Mouse (Mus musculus): ENCODE measurements around the gene Ankrd17. TPM values are rescaled to one million over a fixed set of nuclear protein-coding genes. Genes with fewer than 3 reads are reported as not detected.

Ankrd17 gene
- polyA plus RNA-seq, 1 experiment, result 47.1 TPM

- Histone ChIP-seq H3K4me1 (replicated peaks; ENCODE audit: control insufficient read depth, insufficient read depth, low read length) (no peaks in the 10 kb centered on the region), H3K27ac (ENCODE audit: control insufficient read depth, insufficient read depth, low read length) (no peak overlapping the region), H3K4me3 (ENCODE audit: control insufficient read depth, insufficient read depth, low read length) (no peak overlapping the region), H3K27me3 (ENCODE audit: control insufficient read depth, insufficient read depth, low read length) (no peaks in the 10 kb centered on the region), H3K36me3 (ENCODE audit: control insufficient read depth, insufficient read depth, low read length) (peaks cover 87% of the 10 kb centered on the region)
- no peak for TF ChIP-seq POLR2A (IDR thresholded peaks at IDR 0.05; ENCODE audit: control insufficient read depth, extremely low read depth, insufficient read depth, low read length, poor library complexity)
- TF ChIP-seq CTCF (IDR thresholded peaks at IDR 0.05; ENCODE audit: borderline replicate concordance, control insufficient read depth, extremely low read depth, insufficient read depth, low read length, poor library complexity), result no peak
- over 99% methylated on average over 3 of the region's 3 CpGs for WGBS
- no peak for DNase-seq
These were observed 109.4 kb downstream of the Ankrd17 start for GRCm38 (mm10) chr5:90257023-90257422.

GRCm38 (mm10) chr5:90247503-90247902, 118.9 kb downstream of the Ankrd17 start:
- H3K36me3 ChIP-seq (ENCODE audit: control insufficient read depth, insufficient read depth, low read length), result peaks cover 65% of the 10 kb centered on the region
- H3K4me1 ChIP-seq (replicated peaks; ENCODE audit: control insufficient read depth, insufficient read depth, low read length), result no peaks in the 10 kb centered on the region
- TF ChIP-seq POLR2A (IDR thresholded peaks at IDR 0.05; ENCODE audit: control insufficient read depth, extremely low read depth, insufficient read depth, low read length, poor library complexity), result no peak
- no peak overlapping the region for H3K4me3 ChIP-seq (ENCODE audit: control insufficient read depth, insufficient read depth, low read length)
- no peak overlapping the region for H3K27ac ChIP-seq (ENCODE audit: control insufficient read depth, insufficient read depth, low read length)
- no peak for DNase-seq
- H3K27me3 ChIP-seq (ENCODE audit: control insufficient read depth, insufficient read depth, low read length), result no peaks in the 10 kb centered on the region

GRCm38 (mm10) chr5:90246987-90247386, 119.4 kb downstream of the Ankrd17 start:
- H3K4me3 ChIP-seq (ENCODE audit: control insufficient read depth, insufficient read depth, low read length), result no peak overlapping the region
- H3K27me3 ChIP-seq (ENCODE audit: control insufficient read depth, insufficient read depth, low read length), result no peaks in the 10 kb centered on the region
- TF ChIP-seq POLR2A (IDR thresholded peaks at IDR 0.05; ENCODE audit: control insufficient read depth, extremely low read depth, insufficient read depth, low read length, poor library complexity), result no peak
- TF ChIP-seq CTCF (IDR thresholded peaks at IDR 0.05; ENCODE audit: borderline replicate concordance, control insufficient read depth, extremely low read depth, insufficient read depth, low read length, poor library complexity), result no peak
- no peak for DNase-seq
- H3K27ac ChIP-seq (ENCODE audit: control insufficient read depth, insufficient read depth, low read length), result no peak overlapping the region
- H3K36me3 ChIP-seq (ENCODE audit: control insufficient read depth, insufficient read depth, low read length), result peaks cover 60% of the 10 kb centered on the region
- 88% methylated on average over 2 of the region's 2 CpGs for WGBS
- H3K4me1 ChIP-seq (replicated peaks; ENCODE audit: control insufficient read depth, insufficient read depth, low read length), result no peaks in the 10 kb centered on the region

GRCm38 (mm10) chr5:90246567-90246966, 119.8 kb downstream of the Ankrd17 start:
- TF ChIP-seq CTCF (IDR thresholded peaks at IDR 0.05; ENCODE audit: borderline replicate concordance, control insufficient read depth, extremely low read depth, insufficient read depth, low read length, poor library complexity) (no peak), POLR2A (IDR thresholded peaks at IDR 0.05; ENCODE audit: control insufficient read depth, extremely low read depth, insufficient read depth, low read length, poor library complexity) (no peak)
- H3K4me1 ChIP-seq (replicated peaks; ENCODE audit: control insufficient read depth, insufficient read depth, low read length), result no peaks in the 10 kb centered on the region
- no peaks in the 10 kb centered on the region for H3K27me3 ChIP-seq (ENCODE audit: control insufficient read depth, insufficient read depth, low read length)
- peaks cover 56% of the 10 kb centered on the region for H3K36me3 ChIP-seq (ENCODE audit: control insufficient read depth, insufficient read depth, low read length)
- DNase-seq, result no peak
- no peak overlapping the region for H3K4me3 ChIP-seq (ENCODE audit: control insufficient read depth, insufficient read depth, low read length)
- no peak overlapping the region for H3K27ac ChIP-seq (ENCODE audit: control insufficient read depth, insufficient read depth, low read length)
- WGBS, result 95% methylated on average over 4 of the region's 4 CpGs

DNA sequence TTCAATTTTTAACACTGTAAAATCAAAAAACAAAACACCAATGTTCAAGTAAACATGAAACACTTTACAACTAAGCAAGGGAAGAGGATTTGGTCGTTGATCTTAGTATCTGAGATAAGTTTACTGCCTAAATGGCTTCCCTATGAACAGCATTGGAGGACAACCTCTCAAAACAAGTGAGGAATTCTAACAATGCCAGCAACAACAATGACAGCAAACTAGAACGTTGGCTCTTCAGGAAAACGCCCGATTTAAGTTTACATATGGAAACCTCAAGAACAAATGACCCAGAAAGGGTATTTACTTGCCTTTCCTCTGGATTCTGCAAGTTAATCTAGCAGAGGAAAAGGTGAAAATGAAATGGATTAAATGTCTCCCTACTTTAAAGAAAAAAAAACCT, 121.0 kb downstream of the Ankrd17 start:
- WGBS, result 91% methylated on average over 4 of the region's 4 CpGs
- Histone ChIP-seq H3K36me3 (ENCODE audit: control insufficient read depth, insufficient read depth, low read length) (peaks cover 51% of the 10 kb centered on the region), H3K4me1 (replicated peaks; ENCODE audit: control insufficient read depth, insufficient read depth, low read length) (no peaks in the 10 kb centered on the region), H3K27ac (ENCODE audit: control insufficient read depth, insufficient read depth, low read length) (no peak overlapping the region), H3K27me3 (ENCODE audit: control insufficient read depth, insufficient read depth, low read length) (no peaks in the 10 kb centered on the region), H3K4me3 (ENCODE audit: control insufficient read depth, insufficient read depth, low read length) (no peak overlapping the region)
- TF ChIP-seq POLR2A (IDR thresholded peaks at IDR 0.05; ENCODE audit: control insufficient read depth, extremely low read depth, insufficient read depth, low read length, poor library complexity) (no peak), CTCF (IDR thresholded peaks at IDR 0.05; ENCODE audit: borderline replicate concordance, control insufficient read depth, extremely low read depth, insufficient read depth, low read length, poor library complexity) (no peak)
- no peak for DNase-seq

GRCm38 (mm10) chr5:90235217-90235616, 131.2 kb downstream of the Ankrd17 start:
- Histone ChIP-seq H3K36me3 (ENCODE audit: control insufficient read depth, insufficient read depth, low read length) (peaks cover 76% of the 10 kb centered on the region), H3K4me1 (replicated peaks; ENCODE audit: control insufficient read depth, insufficient read depth, low read length) (no peaks in the 10 kb centered on the region)
- 94% methylated on average over 8 of the region's 8 CpGs for WGBS

GRCm38 (mm10) chr5:90233305-90233704, 133.1 kb downstream of the Ankrd17 start:
- Histone ChIP-seq H3K27me3 (ENCODE audit: control insufficient read depth, insufficient read depth, low read length) (no peaks in the 10 kb centered on the region), H3K4me1 (replicated peaks; ENCODE audit: control insufficient read depth, insufficient read depth, low read length) (no peaks in the 10 kb centered on the region), H3K36me3 (ENCODE audit: control insufficient read depth, insufficient read depth, low read length) (peaks cover 82% of the 10 kb centered on the region), H3K4me3 (ENCODE audit: control insufficient read depth, insufficient read depth, low read length) (no peak overlapping the region), H3K27ac (ENCODE audit: control insufficient read depth, insufficient read depth, low read length) (no peak overlapping the region)
- no peak for DNase-seq
- 96% methylated on average over 4 of the region's 4 CpGs for WGBS
- TF ChIP-seq POLR2A (IDR thresholded peaks at IDR 0.05; ENCODE audit: control insufficient read depth, extremely low read depth, insufficient read depth, low read length, poor library complexity) (no peak), CTCF (IDR thresholded peaks at IDR 0.05; ENCODE audit: borderline replicate concordance, control insufficient read depth, extremely low read depth, insufficient read depth, low read length, poor library complexity) (no peak)

More at GRCm38 (mm10) chr5:90235217-90235616, 131.2 kb downstream of the Ankrd17 start:
- H3K27ac ChIP-seq (ENCODE audit: control insufficient read depth, insufficient read depth, low read length), result no peak overlapping the region
- no peak for TF ChIP-seq CTCF (IDR thresholded peaks at IDR 0.05; ENCODE audit: borderline replicate concordance, control insufficient read depth, extremely low read depth, insufficient read depth, low read length, poor library complexity)
- TF ChIP-seq POLR2A (IDR thresholded peaks at IDR 0.05; ENCODE audit: control insufficient read depth, extremely low read depth, insufficient read depth, low read length, poor library complexity), result no peak
- no peak for DNase-seq
- no peak overlapping the region for H3K4me3 ChIP-seq (ENCODE audit: control insufficient read depth, insufficient read depth, low read length)
- no peaks in the 10 kb centered on the region for H3K27me3 ChIP-seq (ENCODE audit: control insufficient read depth, insufficient read depth, low read length)

Measured in thymus, adult 2 months (tissue).